ENCODE assay signal across 16 mouse cellular contexts in the genomic region with DNA sequence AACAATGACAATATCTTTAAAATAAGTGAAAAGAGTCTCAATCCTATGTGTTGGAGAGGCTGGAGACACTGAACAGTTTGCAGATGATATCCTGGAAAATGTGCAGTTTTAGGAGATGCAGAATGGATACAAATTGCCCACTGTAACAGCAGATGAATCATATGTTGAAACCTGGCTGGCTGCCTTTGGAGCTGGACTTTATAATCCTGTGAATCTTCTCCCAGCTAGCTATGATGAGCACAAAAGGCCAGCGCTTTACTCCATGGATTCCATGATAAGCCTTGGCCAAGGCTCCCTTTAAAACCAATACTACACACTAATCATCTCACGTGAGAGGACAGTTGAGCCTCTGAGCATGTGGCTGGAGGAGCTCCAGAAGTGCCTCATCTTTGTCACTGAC. TPM values are rescaled to one million over a fixed set of nuclear protein-coding genes. Genes with fewer than 3 reads are reported as not detected.
DNase-seq lines count a peak whose midpoint lies in the region; ATAC-seq and TF ChIP-seq lines count a peak whose summit lies in the region.
"Had no signal": no experiment of that assay in that cellular context is flagged by ENCODE, and none has a peak within 500 bp of the region (broad histone marks: within the 10 kb centered on the region; RNA-seq: fewer than 3 reads in every experiment).

No protein-coding gene starts in this region.

- H3K27me3 ChIP-seq in heart, embryonic 11.5 days (ENCODE audit: control insufficient read depth, insufficient read depth, low read length), result no peaks in the 10 kb centered on the region
- no peaks in the 10 kb centered on the region for H3K27me3 ChIP-seq in liver, adult 2 months (ENCODE audit: control insufficient read depth, insufficient read depth, low read length)
- no peaks in the 10 kb centered on the region for H3K27me3 ChIP-seq in liver, embryonic 12.5 days (replicated peaks)
- H3K27me3 ChIP-seq: embryonic facial prominence, embryonic 13.5 days; megakaryocyte, embryonic 14.5 days had no signal

- ATAC-seq in heart, embryonic 11.5 days (replicated peaks; ENCODE audit: insufficient number of reproducible peaks, low FRiP score, low TSS enrichment), result no peak
- ATAC-seq in liver, embryonic 12.5 days, result no peak
- ATAC-seq in activated CD4-positive, CD25-positive, alpha-beta regulatory T cell, adult 4 months, result no peak
- ATAC-seq: forebrain, embryonic 16.5 days; inflammation-experienced regulatory T-cells, adult 6 months had no signal

- H3K9me3 ChIP-seq in heart, embryonic 11.5 days (replicated peaks; ENCODE audit: control insufficient read depth, low read length), result no peaks in the 10 kb centered on the region
- H3K9me3 ChIP-seq in liver, embryonic 12.5 days (replicated peaks), result no peaks in the 10 kb centered on the region
- H3K9me3 ChIP-seq: embryonic facial prominence, embryonic 13.5 days; megakaryocyte, embryonic 14.5 days had no signal

- H3K9ac ChIP-seq in heart, embryonic 11.5 days (ENCODE audit: low read depth, low read length), result no peak overlapping the region
- no peak overlapping the region for H3K9ac ChIP-seq in liver, adult 2 months (ENCODE audit: low read depth, low read length)
- no peak overlapping the region for H3K9ac ChIP-seq in liver, embryonic 12.5 days
- H3K9ac ChIP-seq: embryonic facial prominence, embryonic 13.5 days had no signal

- no peak overlapping the region for H3K4me3 ChIP-seq in heart, embryonic 11.5 days (ENCODE audit: low read depth, low read length)
- no peak overlapping the region for H3K4me3 ChIP-seq in liver, adult 2 months (ENCODE audit: insufficient read depth, low read depth, low read length)
- H3K4me3 ChIP-seq in liver, embryonic 12.5 days, result no peak overlapping the region
- H3K4me3 ChIP-seq: embryonic facial prominence, embryonic 13.5 days; megakaryocyte, embryonic 14.5 days had no signal

- 79% methylated on average over 2 of the region's 2 CpGs for WGBS in heart, embryonic 11.5 days (ENCODE audit: insufficient replicate concordance)
- 13% methylated on average over 2 of the region's 2 CpGs for WGBS in liver, adult 2 months
- WGBS in liver, embryonic 12.5 days (ENCODE audit: insufficient replicate concordance), result 67% methylated on average over 2 of the region's 2 CpGs

- H3K36me3 ChIP-seq in heart, embryonic 11.5 days (ENCODE audit: control insufficient read depth, insufficient read depth, low read length), result no peaks in the 10 kb centered on the region
- H3K36me3 ChIP-seq in liver, adult 2 months (ENCODE audit: control insufficient read depth, insufficient read depth, low read length), result no peaks in the 10 kb centered on the region
- H3K36me3 ChIP-seq in liver, embryonic 12.5 days, result no peaks in the 10 kb centered on the region
- H3K36me3 ChIP-seq: embryonic facial prominence, embryonic 13.5 days had no signal

- no peak overlapping the region for H3K4me2 ChIP-seq in heart, embryonic 11.5 days
- no peak overlapping the region for H3K4me2 ChIP-seq in liver, embryonic 12.5 days
- H3K4me2 ChIP-seq: embryonic facial prominence, embryonic 13.5 days had no signal

- no peak for TF ChIP-seq POLR2A in liver, adult 2 months (IDR thresholded peaks at IDR 0.05; ENCODE audit: extremely low read depth, insufficient read depth, low read length)

- no peaks in the 10 kb centered on the region; the same call in 1 of the 2 replicates for H3K4me1 ChIP-seq in heart, embryonic 11.5 days (ENCODE audit: control insufficient read depth, insufficient read depth, low read length)
- H3K4me1 ChIP-seq in liver, adult 2 months (ENCODE audit: control insufficient read depth, insufficient read depth, low read length), result peaks cover 38% of the 10 kb centered on the region
- H3K4me1 ChIP-seq in liver, embryonic 12.5 days, result peaks cover 55% of the 10 kb centered on the region

- peaks cover 43% of the 10 kb centered on the region; the same call in 1 of the 2 replicates for H3K79me2 ChIP-seq in liver, adult 2 months (ENCODE audit: control insufficient read depth, insufficient read depth, low read length)

- H3K27ac ChIP-seq in heart, embryonic 11.5 days (ENCODE audit: low read depth, low read length), result no peak overlapping the region
- H3K27ac ChIP-seq in liver, adult 2 months (replicated peaks; ENCODE audit: insufficient read depth, low read depth, low read length), result peak overlapping the region; percentile 18; the same call in 1 of the 2 replicates
- no peak overlapping the region for H3K27ac ChIP-seq in liver, embryonic 12.5 days
- H3K27ac ChIP-seq: embryonic facial prominence, embryonic 13.5 days had no signal

- no peak for TF ChIP-seq CTCF in liver, adult 2 months (IDR thresholded peaks at IDR 0.05; ENCODE audit: low read depth, low read length)

- peak; percentile 41 for DNase-seq in adrenal gland, postnatal 10 days
- no peak for DNase-seq in adrenal gland, postnatal 4 days (ENCODE audit: low spot score in 2 of 2)
- peak; percentile 79 for DNase-seq in heart, adult 11 months
- peak; percentile 59 for DNase-seq in liver, adult 2 months (ENCODE audit: extremely low read depth, low read depth, low spot score)
- DNase-seq in right cerebral cortex, adult 2 months (ENCODE audit: low spot score in 2 of 2), result peak; percentile 66 to 69
- DNase-seq: heart, postnatal 36 days; kidney, postnatal 14 days; lung, adult 2 months; thymus, postnatal 25 days had no signal

RNA-seq across cellular contexts. Expression of gene Jak1, which starts 45.2 kb away (rescaled TPM):
- 100 to 1,000 TPM in 1 of 2 experiments, 10 to 100 TPM in 1; 96.0 to 103 TPM for total RNA-seq in adrenal gland, postnatal 10 days (2021)
- 100 to 1,000 TPM; 120 to 122 TPM for total RNA-seq in adrenal gland, postnatal 4 days (2021)
- 65.1 and 69.8 TPM in 2 replicates for polyA plus RNA-seq in heart, embryonic 11.5 days (2014; fragmentation: Nextera tagmentation; extraction: Ambion mirVana)
- 67.0 and 67.1 TPM in 2 replicates for total RNA-seq in liver, adult 2 months (2014; rRNA removed)
- polyA plus RNA-seq in liver, adult 2 months (2012; rRNA removed), result 19.2 and 21.7 TPM in 2 replicates
- 59.7 and 61.2 TPM in 2 replicates for polyA plus RNA-seq in liver, embryonic 12.5 days (2016; fragmentation: Nextera tagmentation; extraction: Ambion mirVana)
- polyA plus RNA-seq in activated CD4-positive, CD25-positive, alpha-beta regulatory T cell, adult 4 months (2017; shearing (Covaris generic)), result 100 to 1,000 TPM; 332 to 339 TPM

Comparison
In these comparisons a context has a peak if more than half of its experiments do, and no peak if none do; other contexts are left out.
1. DNase-seq: peak in adrenal gland, postnatal 10 days (single experiment), heart, adult 11 months (single experiment), liver, adult 2 months (single experiment) and right cerebral cortex, adult 2 months (2 of 2); none in adrenal gland, postnatal 4 days (0 of 2).